Mouse (Mus musculus) bone marrow, adult 2 months (tissue): Measurements from ENCODE around the gene BC034090.

Experiments used
- CTCF ChIP-seq: fragments of 200-500 bp; IDR thresholded peaks from 2 replicates; pipeline ENCODE4 v1.5.1; 2011; ENCODE audit warnings: low read length, control low read depth; ENCODE audit not compliant: control insufficient read depth, insufficient read depth
- POLR2A ChIP-seq: fragments of 200-500 bp; IDR thresholded peaks from 2 replicates; pipeline ENCODE4 v1.6.1; 2011; ENCODE audit warnings: low read depth, mild to moderate bottlenecking, control low read depth, low read length, borderline replicate concordance; ENCODE audit not compliant: control insufficient read depth

DNA sequence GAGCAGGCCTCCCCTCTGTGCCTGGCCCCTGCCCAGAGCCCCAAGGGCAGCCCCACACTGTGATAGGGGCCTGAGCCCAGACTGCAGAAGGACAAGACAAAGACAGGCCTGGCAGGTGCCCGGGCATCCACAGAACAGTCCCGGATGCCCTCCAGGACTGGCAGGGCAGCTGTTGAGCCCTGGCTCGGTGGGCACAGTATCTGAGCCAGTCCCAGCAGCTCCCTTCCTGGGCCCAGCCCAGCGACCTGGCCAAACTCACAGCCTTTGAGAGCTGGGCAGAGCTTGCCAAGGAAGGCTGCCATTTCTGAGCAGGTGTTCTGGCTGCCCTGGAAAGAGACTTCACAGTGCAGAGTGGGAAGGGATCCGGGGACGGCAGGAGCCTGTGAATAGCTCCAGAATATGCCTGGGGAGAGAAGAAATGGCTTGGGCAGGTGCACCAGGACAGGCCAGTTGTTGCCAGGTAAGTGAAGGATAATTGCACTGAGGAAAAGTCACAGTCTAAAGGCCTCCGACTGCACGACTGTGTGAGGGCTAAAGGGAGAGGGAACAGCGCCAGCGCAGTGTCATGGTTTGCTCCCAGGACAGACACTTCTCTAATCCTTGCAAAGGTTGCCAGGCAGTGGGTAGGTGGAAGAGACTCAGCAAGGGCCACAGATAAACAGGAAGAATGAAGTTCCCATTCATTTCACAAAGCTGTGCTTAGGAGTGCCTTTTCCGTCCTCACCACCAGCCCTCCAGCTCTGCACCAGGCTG lies 34.1 kb downstream of the BC034090 start:
- TF ChIP-seq POLR2A: no peak
- no peak for TF ChIP-seq CTCF
